Mouse (Mus musculus) adrenal gland, postnatal 25 days (tissue): ENCODE data around the gene Serpina3j. TPM values are rescaled to one million over a fixed set of nuclear protein-coding genes. Genes with fewer than 3 reads are reported as not detected.

Experiments used
- total RNA-seq: library from RNA; stranded (reverse); gene quantifications from 2 replicates; pipeline ENCODE4 v1.2.3, GENCODE M21; 2021

Gene Serpina3j
- total RNA-seq, 1 experiment from 2014 or later = not detected

Other genes starting within 250 kb of the Serpina3j start
- not detected in 2 replicates for gene Serpina5, start 213.4 kb upstream of the Serpina3j start, total RNA-seq
- not detected in 2 replicates for gene Serpina3a, start 201.8 kb upstream of the Serpina3j start, total RNA-seq
- gene Serpina3b, start 186.6 kb upstream of the Serpina3j start, total RNA-seq = 0.18 TPM in 1 of 2 replicates, not detected in the other
- gene Serpina3c, start 160.7 kb upstream of the Serpina3j start, total RNA-seq = 8.4 and 13.2 TPM in 2 replicates
- 0.15 TPM in 1 of 2 replicates, not detected in the other for gene Serpina3f, start 100.0 kb upstream of the Serpina3j start, total RNA-seq
- gene Serpina3g, start 78.3 kb upstream of the Serpina3j start, total RNA-seq = 2.6 TPM in 2 replicates
- gene Serpina3i, start 51.4 kb upstream of the Serpina3j start, total RNA-seq = not detected in 2 replicates
- gene Serpina3k, start 23.9 kb downstream of the Serpina3j start, total RNA-seq = 1.2 and 103 TPM in 2 replicates
- gene Serpina3m, start 23.9 kb downstream of the Serpina3j start, total RNA-seq = 0.64 and 8.5 TPM in 2 replicates
- gene Serpina3n, start 92.2 kb downstream of the Serpina3j start, total RNA-seq = 3.0 and 8.9 TPM in 2 replicates
- gene Gsc, start 158.8 kb downstream of the Serpina3j start, total RNA-seq = not detected in 2 replicates